Mouse (Mus musculus) embryonic facial prominence, embryonic 14.5 days (tissue): ENCODE measurements at regions not wholly inside any gene's neighbourhood (a gene's known extent, or its start where the extent isn't known, plus 50 kb on each side); places are given as distances from the start of the nearest gene placed in this dataset.
"Not testable (repeated sequence)": the region's sequence is repeated elsewhere in the genome, so short reads cannot be mapped to it uniquely, and the experiment has no call there.

ENCODE experiments used
- ATAC-seq: fragments of 200-750 bp; cut with Nextera tagmentation; 2 replicates; pipeline ENCODE4 v1.8.0; 2017; ENCODE audit warnings: low read depth, moderate number of reproducible peaks, moderate TSS enrichment
- DNase-seq: peaks from one replicate; pipeline ENCODE4 v3.0.0-alpha.2; 2015; ENCODE audit warnings: low spot score
- H3K27ac ChIP-seq: fragments of 300-500 bp; sonication (generic); replicated peaks from 2 replicates; pipeline ENCODE4 v1.5.1; 2014; ENCODE audit warnings: low read depth, mild to moderate bottlenecking, low read length, moderate library complexity
- H3K27me3 ChIP-seq: fragments of 300-500 bp; sonication (generic); replicated peaks from 2 replicates; pipeline ENCODE4 v1.6.1; 2014; ENCODE audit warnings: low read length; ENCODE audit not compliant: control insufficient read depth, insufficient read depth
- H3K36me3 ChIP-seq: fragments of 300-500 bp; sonication (generic); 2 replicates; pipeline ENCODE4 v1.6.1; 2014; ENCODE audit warnings: low read length, mixed read lengths; ENCODE audit not compliant: control insufficient read depth, insufficient read depth
- H3K4me1 ChIP-seq: fragments of 300-500 bp; sonication (generic); 2 replicates; pipeline ENCODE4 v1.6.1; 2014; ENCODE audit warnings: antibody characterized with exemption, low read length; ENCODE audit not compliant: control insufficient read depth, insufficient read depth
- H3K4me2 ChIP-seq: fragments of 300-500 bp; sonication (generic); 2 replicates; pipeline ENCODE4 v1.6.1; 2014; ENCODE audit warnings: low read depth, mild to moderate bottlenecking, low read length, moderate library complexity, mixed read lengths
- H3K4me3 ChIP-seq: fragments of 300-500 bp; sonication (generic); 2 replicates; pipeline ENCODE4 v1.5.1; 2014; ENCODE audit warnings: low read depth, mild to moderate bottlenecking, low read length
- H3K9ac ChIP-seq: fragments of 300-500 bp; sonication (generic); 2 replicates; pipeline ENCODE4 v1.6.1; 2014; ENCODE audit warnings: low read depth, mild to moderate bottlenecking, low read length, moderate library complexity, mixed read lengths
- H3K9me3 ChIP-seq: fragments of 300-500 bp; sonication (generic); 2 replicates; pipeline ENCODE4 v1.6.1; 2016; ENCODE audit warnings: low read length; ENCODE audit not compliant: control insufficient read depth
- WGBS: fragments of 180-500 bp; shearing (Covaris S2); extraction: QIAGEN DNeasy Blood & Tissue Kit; methylation state at CpG from one replicate; pipeline ENCODE4 v1.1.7; 2014; 5-methylcytosine and 5-hydroxymethylcytosine counted together

- H3K9me3 ChIP-seq, result no peaks in the 10 kb centered on the region
- no peak overlapping the region for H3K4me3 ChIP-seq
- ATAC-seq (no peak), DNase-seq (no peak)
- H3K27me3 ChIP-seq, result no peaks in the 10 kb centered on the region
- 68% methylated on average over 2 of the region's 2 CpGs for WGBS
- no peaks in the 10 kb centered on the region for H3K36me3 ChIP-seq
- no peak overlapping the region for H3K9ac ChIP-seq
- no peak overlapping the region for H3K27ac ChIP-seq
- H3K4me2 ChIP-seq, result no peak overlapping the region
- no peaks in the 10 kb centered on the region for H3K4me1 ChIP-seq
These were observed 161.9 kb upstream of the Gm10306 start for GRCm38 (mm10) chr4:94394462-94394861.

DNA sequence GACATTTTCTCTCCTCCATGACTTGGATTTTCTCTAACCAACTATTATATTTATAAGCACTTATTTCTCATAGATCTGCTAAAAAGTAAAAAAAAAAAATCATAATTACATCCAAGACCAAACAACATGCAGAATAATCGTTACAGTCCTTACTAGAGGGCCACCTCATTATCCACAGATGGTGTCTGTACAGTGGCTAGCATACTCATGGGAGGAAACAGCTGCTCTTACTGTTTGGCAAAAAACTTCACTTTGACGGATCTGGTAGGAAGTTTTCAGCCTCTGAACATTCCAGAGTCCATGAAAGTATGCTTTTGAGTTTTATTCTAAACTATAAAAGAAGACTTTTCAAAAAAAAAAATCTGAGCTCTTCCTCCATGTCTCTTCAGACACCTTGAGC is 159.1 kb upstream of the Gm10306 start:
- Histone ChIP-seq H3K36me3 (no peaks in the 10 kb centered on the region), H3K4me2 (no peak overlapping the region), H3K9me3 (no peaks in the 10 kb centered on the region), H3K27me3 (no peaks in the 10 kb centered on the region), H3K27ac (no peak overlapping the region), H3K9ac (no peak overlapping the region), H3K4me1 (no peaks in the 10 kb centered on the region), H3K4me3 (no peak overlapping the region)
- ATAC-seq (no peak), DNase-seq (no peak)
- 49% methylated on average over 2 of the region's 2 CpGs for WGBS

DNA sequence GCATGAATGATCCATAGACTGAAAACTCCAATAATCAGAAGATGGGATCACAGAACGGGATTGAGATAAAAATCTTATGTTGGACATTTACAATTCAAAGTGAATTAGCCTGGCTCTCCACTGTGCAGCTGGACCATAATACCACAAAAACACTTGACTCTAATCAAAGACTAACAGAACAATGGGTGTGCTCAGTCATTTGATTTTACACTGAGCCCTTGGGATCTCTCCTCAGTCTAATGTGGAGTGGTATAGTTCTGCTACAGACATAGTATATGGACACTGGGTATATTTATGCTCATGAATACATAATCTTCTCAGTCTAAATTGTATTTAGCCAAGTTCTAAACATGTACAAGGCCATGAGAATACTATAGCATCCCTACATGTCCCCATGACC is 149.4 kb upstream of the Gm10306 start:
- H3K4me2 ChIP-seq, result no peak overlapping the region

DNA sequence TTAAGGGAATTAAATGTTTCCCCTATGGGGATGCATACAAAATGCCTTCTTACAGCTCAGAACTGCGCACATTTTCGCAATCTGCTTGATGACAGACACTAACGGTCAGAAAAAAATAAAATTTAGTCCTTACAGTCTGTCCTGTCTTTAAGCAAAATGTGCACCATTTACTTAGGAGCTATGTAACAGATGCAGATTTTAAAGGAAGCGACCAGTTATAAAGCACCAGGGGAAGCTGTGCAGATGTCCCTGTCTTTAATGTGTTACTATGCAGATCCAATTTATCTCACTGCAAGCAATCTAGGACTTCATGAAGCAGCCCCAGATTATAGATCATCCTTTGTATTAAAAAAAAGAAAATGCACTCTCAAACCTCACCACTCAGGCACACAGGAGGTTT is 148.8 kb upstream of the Gm10306 start:
- WGBS, result 84% methylated on average over 4 of the region's 4 CpGs
- Histone ChIP-seq H3K4me2 (no peak overlapping the region), H3K36me3 (no peaks in the 10 kb centered on the region), H3K9me3 (no peaks in the 10 kb centered on the region), H3K9ac (no peak overlapping the region), H3K27me3 (no peaks in the 10 kb centered on the region), H3K4me1 (no peaks in the 10 kb centered on the region), H3K27ac (no peak overlapping the region), H3K4me3 (no peak overlapping the region)
- DNase-seq (no peak), ATAC-seq (no peak)

More for the DNA sequence above, 149.4 kb upstream of the Gm10306 start:
- no peak overlapping the region for H3K9ac ChIP-seq
- DNase-seq, result no peak
- H3K27ac ChIP-seq, result no peak overlapping the region
- H3K36me3 ChIP-seq, result no peaks in the 10 kb centered on the region
- WGBS, result 64% methylated on average over 1 of the region's 1 CpGs
- H3K27me3 ChIP-seq, result no peaks in the 10 kb centered on the region
- no peak for ATAC-seq
- no peaks in the 10 kb centered on the region for H3K4me1 ChIP-seq
- H3K9me3 ChIP-seq, result no peaks in the 10 kb centered on the region
- no peak overlapping the region for H3K4me3 ChIP-seq

- Histone ChIP-seq H3K4me1 (no peaks in the 10 kb centered on the region), H3K9ac (no peak overlapping the region), H3K4me2 (no peak overlapping the region), H3K27ac (no peak overlapping the region), H3K27me3 (no peaks in the 10 kb centered on the region), H3K9me3 (no peaks in the 10 kb centered on the region), H3K4me3 (no peak overlapping the region), H3K36me3 (no peaks in the 10 kb centered on the region)
- ATAC-seq, result no peak
- DNase-seq, result no peak
- WGBS, result 67% methylated on average over 2 of the region's 2 CpGs
These were observed 143.7 kb upstream of the Gm10306 start for GRCm38 (mm10) chr4:94412661-94413060.

DNA sequence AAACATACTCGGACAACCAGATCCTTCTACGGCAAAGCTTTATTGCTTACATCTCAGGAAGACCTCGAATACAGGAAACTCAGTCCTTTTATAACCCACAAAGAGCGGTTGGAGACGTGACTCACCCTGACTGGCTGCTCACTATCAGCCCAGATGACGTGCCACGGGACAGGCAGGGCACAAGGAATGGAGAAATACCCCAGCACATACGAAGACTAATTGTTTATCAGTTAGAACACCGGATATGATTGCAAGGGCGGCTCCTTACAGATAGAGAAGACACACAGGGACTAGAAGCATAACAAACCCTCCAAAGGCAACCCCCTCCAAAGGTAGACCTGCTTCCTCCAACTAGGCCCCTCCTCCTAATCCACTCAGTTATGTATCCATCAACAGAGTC is 130.8 kb upstream of the Gm10306 start:
- DNase-seq, H3K4me1 ChIP-seq, H3K27me3 ChIP-seq, H3K9me3 ChIP-seq, H3K9ac ChIP-seq, H3K27ac ChIP-seq, H3K36me3 ChIP-seq, H3K4me2 ChIP-seq, H3K4me3 ChIP-seq, ATAC-seq: not testable (repeated sequence)
- 86% methylated on average over 7 of the region's 10 CpGs for WGBS

GRCm38 (mm10) chr4:94427581-94427980 is 128.8 kb upstream of the Gm10306 start:
- no peak overlapping the region for H3K27ac ChIP-seq
- ATAC-seq, result no peak
- H3K4me3 ChIP-seq, result no peak overlapping the region
- H3K4me2 ChIP-seq, result no peak overlapping the region
- H3K9ac ChIP-seq, result no peak overlapping the region
- H3K36me3 ChIP-seq, result no peaks in the 10 kb centered on the region
- no peak for DNase-seq
- peaks cover 16% of the 10 kb centered on the region for H3K9me3 ChIP-seq
- WGBS, result 93% methylated on average over 5 of the region's 5 CpGs
- no peaks in the 10 kb centered on the region for H3K27me3 ChIP-seq
- no peaks in the 10 kb centered on the region for H3K4me1 ChIP-seq

DNA sequence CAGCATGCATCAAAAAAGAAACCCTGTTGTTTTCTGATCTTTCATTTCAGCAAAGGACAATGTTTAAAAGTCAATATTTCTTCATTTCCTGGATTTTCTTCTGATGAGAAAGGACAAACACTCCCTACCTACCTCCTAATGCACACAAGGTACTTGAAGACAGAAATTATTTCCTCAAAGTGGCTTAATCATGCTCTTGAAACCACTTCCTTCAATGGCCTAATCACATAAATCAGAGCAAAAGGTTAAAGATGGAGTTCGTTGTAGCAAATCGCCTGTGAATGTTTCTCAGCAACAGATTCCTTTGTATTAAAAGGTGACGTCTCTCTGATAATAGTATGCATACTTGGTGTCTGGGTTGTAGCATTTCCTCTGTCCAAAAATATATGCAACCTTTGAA is 124.3 kb upstream of the Gm10306 start:
- 70% methylated on average over 3 of the region's 3 CpGs for whole genome bisulfite sequencing
- Histone ChIP-seq H3K9me3 (peaks cover 16% of the 10 kb centered on the region), H3K27ac (no peak overlapping the region), H3K27me3 (no peaks in the 10 kb centered on the region), H3K36me3 (no peaks in the 10 kb centered on the region), H3K4me3 (no peak overlapping the region), H3K4me1 (no peaks in the 10 kb centered on the region), H3K9ac (no peak overlapping the region), H3K4me2 (no peak overlapping the region)
- DNase-seq (no peak), ATAC-seq (no peak)

GRCm38 (mm10) chr4:94437717-94438435 is 118.5 kb upstream of the Gm10306 start:
- H3K36me3 ChIP-seq, result no peaks in the 10 kb centered on the region
- no peak overlapping the region for H3K27ac ChIP-seq
- no peaks in the 10 kb centered on the region for H3K9me3 ChIP-seq
- ATAC-seq (peak; percentile 53; the same call in 1 of the 2 replicates), DNase-seq (peak; percentile 53)
- 55% methylated on average over 10 of the region's 10 CpGs for WGBS
- H3K9ac ChIP-seq, result no peak overlapping the region
- no peak overlapping the region for H3K4me2 ChIP-seq
- no peaks in the 10 kb centered on the region for H3K27me3 ChIP-seq
- no peak overlapping the region for H3K4me3 ChIP-seq
- no peaks in the 10 kb centered on the region for H3K4me1 ChIP-seq
